Mouse (Mus musculus) liver, adult 2 months (tissue): ENCODE measurements around the gene Hdac4.

Experiments
- CTCF ChIP-seq: fragments of 200-500 bp; IDR thresholded peaks from 2 replicates; pipeline ENCODE4 v1.5.1; 2011; ENCODE audit warnings: low read depth, low read length, control low read depth
- POLR2A ChIP-seq: fragments of 200-500 bp; IDR thresholded peaks from 2 replicates; pipeline ENCODE4 v1.6.1; 2011; ENCODE audit warnings: low read length, control low read depth; ENCODE audit not compliant: insufficient read depth; ENCODE audit errors: extremely low read depth

DNA sequence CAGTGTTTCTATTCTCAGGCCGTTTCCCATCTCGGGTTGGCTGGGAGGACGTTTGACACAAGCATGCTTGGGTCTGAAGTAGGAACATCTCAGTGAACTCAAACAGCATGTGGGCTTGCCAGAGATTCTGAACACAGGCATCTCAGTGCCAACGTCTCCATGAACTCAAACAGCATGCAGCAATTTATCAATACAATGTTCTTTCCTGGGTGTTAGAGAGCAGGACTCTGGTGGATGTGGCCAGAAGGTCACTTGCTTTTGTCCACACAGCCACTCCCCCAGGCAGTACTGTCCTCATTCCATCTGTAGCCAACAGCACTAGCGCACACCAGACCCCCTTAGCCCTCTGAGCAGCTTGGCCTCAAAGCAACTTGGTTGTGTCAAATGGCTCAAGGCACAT is 274.2 kb downstream of the Hdac4 start:
- TF ChIP-seq POLR2A (no peak), CTCF (no peak)
